Mouse (Mus musculus) spleen, adult 12 weeks (tissue): ENCODE data around the gene Sema4c.

Experiments
- DNase-seq: peaks from one replicate; pipeline ENCODE4 v3.0.0; 2022; ENCODE audit warnings: low spot score

Gene Sema4c

DNA sequence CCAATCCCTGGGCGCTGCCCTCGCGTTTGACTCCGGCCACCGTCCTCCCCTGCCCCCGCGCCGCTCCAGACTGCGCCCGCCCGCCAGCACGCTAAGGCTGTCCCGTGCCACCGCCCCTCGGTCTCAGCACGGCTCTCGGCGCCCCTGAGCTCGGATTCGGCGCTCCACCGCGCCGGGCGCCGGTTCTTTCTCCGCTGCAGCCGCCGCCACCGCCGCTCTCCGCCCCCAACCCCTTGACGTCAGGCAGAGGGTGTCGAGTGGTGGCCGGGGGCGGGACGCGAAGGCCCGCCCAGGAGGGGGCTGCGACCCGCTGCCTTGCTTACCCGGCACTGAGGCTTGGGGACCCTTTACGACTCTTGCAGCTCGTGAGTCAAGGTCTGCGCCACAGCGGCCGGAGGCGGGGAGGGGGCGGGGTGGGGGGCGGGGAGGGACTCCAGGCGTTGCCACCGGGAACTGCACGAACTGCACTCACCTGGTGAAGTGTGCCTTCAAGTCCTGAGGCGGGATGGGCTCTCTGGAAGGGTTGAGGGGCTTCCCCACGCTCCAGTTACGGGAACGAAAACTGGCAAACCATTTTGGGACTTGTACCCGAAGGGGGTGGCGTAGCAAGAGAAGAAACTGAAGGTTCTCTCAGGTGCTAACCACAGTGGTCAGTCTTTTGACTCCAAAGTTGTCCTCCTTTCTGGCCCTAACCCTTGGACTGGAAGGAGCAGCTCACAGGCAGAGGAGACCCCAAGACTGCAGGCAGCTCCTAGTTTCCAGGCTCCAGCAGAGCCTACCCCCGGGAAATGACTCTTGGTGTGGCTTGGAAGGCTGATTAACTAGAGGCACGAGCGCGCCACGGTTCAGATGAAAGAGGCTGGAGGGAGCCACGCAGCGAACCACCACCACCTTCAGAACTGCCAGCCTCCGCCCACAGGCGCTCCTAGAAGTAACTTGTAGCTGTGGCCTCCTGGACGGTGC lies at the start of gene Sema4c:
TSS of gene Sema4c (minus strand) at position 319 of the 963 bp plus-strand sequence.
- DNase-seq: no peak

DNA sequence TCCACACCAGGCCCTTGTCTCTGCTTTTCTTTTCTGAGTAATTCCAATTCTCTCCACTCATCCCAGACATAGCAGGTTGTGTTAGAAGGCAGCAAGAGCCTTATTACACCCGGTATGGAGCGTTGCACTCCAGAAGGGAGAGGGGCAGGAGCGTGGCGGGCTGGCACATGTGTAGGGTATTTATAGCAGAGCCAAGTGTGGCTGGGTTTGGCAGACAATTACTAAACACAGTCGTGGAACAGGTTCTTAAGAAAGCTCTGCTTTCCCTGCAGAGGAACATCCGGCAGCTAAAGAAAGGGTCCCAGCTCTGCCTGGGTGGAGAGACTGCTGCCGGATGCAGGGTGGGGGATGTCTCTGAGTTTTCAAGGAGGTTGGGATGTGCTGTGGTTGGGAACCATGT lies 48.8 kb upstream of the Sema4c start:
- DNase-seq: no peak

DNA sequence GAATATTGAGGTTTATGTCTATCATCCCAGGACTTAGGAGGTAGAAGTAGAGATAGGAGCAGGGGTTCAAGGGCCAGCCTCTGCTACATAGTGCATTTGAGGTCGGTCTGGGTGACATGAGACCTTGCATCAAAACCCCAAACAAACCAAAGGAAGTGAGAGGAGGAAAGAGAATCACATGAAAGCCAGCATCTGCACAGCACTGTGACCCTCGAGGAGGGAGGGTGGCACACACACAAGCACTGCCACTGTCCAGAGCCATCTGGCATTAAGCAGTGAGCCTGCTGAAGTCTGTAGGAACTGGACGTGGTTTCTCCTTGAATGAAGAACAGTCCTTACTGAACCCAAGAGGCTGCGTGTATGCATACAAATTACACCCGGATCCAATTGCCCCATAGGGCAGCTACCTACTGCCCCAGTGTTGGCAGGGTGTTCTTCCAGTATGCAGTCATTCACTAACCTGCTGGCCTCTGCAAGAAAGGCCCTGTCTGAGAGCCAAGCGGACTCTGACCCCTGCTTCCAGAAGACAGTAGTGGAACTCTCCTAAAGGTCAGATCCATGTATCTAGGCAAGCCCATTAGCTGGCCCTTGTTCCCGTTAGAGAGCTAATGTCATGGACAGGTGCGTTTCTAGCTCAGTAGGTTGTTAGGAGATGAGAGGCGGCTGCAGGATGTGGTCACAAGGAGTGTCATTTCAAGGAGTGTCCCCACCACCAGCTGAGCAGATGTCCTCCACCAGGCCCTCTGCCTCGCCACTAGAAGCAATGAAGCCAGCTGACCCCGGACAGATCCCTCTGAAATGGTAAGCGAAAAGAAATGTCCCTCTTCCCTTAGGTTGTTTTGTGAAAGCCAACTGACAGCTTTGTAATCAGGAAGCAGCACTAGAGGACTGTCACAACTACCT lies 46.4 kb upstream of the Sema4c start:
- no peak for DNase-seq

DNA sequence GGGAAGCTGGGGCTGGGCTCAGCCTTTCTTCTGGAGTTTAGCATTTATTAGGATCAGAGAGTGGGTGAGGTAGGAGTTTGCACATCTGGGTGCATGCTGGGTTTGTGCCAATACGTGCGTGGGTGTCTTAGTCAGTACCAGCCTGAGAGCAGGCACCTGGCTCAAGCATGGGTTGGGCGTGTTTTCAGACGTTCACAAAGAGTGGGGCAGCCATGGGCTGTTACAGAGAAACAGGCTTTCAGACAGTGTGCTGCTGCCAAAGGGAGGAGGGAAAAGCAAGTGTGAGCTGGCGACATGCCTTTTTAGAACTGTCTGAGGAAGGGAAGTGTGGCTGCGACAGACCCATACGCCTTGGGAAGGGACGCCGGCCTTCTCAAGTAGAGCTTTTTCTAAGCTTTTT lies 45.2 kb upstream of the Sema4c start:
- DNase-seq: no peak

DNA sequence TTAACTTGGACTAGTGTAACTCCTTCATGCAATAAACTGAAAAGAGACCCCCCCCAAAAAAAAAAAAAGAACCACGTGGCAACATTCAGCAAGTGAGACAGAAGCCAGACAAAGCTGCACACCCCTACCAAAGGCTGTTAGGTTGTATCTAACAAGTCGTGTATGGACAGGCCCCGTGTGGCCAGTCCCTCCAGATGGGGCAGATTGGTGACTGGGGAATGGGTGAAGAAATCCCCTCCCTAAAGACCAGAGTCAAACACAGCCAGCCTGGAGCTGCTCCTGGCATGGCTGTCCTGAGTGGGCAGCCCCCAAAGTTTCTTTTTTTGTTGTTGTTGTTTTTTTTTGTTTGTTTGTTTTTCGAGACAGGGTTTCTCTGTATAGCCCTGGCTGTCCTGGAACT lies 44.1 kb upstream of the Sema4c start:
- no peak for DNase-seq

DNA sequence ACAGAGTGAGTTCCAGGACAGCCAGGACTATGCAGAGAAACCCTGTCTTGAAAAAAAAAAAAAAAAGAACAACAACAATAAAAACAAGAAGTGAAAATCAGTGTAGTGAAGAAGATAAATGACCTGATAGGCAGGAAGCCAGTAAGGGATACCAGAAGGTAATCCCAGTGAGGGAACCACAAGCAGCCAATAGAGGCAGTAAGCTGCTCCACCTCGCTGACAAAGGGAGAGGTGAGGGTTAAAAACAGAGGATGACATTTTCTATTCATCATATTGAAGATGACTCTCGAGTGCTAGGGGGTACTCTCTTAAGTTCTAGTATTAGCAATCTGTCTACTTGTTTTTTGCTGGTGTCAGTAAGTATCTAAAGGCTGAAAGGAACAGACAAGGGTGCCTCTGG lies 40.3 kb upstream of the Sema4c start:
- no peak for DNase-seq

DNA sequence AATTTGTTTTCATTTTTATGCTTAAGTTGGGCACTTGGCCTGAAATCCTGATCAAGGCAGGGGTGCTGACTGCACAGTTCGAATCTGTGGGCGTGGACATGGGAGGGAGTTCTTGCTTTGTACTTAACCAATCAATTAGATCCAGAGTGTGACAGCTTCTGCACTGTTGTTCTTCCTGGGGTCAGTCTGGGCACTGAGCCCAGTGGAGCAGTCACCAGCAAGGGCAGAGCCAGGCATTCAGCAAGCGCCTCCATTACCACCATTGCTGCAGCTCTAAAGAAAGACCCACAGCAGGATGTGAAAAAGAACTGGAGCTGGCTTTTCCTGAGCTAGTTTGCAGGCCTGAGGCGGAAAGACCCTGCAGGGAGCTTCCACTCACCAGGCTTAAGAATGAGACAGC lies 38.0 kb upstream of the Sema4c start:
- no peak for DNase-seq

DNA sequence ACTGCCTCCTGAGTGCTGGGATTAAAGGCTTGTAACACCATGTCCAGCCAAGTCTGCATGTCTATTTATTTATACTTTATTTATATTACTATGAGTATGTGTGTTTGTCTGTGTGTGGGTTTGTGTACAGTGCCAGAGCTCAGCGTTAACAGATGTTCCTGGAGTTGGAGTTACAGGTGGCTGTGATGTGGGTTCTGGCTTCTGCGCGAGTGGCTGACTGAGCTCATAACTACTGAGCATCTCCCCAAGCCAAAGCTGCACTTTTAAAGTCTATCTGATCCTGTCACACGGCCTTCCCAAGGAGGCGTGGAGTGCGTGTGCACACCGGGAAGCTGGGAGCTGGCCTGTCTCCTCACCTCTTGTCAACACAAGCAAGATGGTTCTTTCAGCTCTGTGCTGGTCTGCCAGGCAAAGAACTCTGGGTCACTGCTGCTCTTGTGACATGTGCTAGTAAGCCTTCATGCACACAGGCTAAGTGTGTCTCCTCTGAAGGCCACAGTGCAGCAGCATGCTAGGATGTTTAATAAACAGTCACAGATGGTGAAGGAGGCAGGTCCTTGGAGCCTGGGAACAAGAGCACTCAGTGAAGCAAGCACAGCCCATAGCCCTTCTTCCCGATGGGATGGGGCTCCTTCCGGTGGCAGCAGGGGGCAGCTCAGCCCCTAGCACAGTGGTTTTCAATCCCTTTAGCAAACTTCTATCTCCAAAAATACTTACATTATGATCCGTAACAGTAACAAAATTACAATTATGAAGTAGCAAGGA lies 37.2 kb upstream of the Sema4c start:
- no peak for DNase-seq

DNA sequence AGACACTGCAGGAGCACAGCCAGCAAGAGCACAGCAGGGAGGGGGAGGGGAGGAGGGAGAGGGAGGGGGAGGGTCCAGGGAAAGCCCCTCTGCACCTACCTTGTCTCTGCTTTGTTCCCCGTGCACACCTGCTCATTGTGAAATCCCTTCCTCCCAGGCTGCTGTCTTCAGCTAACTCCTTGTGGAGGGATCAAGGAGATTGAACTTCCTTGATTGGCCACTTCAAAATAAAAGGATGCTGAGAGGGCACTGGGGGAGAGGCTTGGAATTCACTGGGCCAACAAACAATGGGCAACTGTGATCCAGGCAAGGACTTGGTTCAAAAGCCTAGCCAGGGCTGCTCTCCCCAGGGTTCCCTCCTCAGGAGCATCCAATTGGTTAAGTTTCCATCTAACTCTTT lies 35.0 kb upstream of the Sema4c start:
- DNase-seq: no peak

DNA sequence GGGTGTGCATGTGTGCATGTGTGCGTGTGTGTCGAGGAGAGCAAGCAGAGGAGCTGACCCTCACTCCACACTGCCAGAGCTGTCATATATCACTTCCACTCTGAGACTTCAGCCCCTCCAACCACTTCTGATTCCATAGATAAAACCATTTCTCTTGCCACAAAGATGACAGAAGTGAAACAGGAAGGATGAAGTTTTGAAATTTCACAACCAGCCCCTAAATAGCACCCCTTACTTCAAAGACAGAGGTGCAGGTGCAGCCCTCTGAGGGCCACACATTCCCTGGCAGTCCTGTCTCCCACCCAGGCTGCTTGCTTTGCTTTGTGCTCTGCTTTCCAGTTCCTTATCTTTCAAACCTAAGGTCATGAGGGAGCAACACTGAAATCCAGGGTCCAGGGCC lies 33.3 kb upstream of the Sema4c start:
- DNase-seq: no peak

DNA sequence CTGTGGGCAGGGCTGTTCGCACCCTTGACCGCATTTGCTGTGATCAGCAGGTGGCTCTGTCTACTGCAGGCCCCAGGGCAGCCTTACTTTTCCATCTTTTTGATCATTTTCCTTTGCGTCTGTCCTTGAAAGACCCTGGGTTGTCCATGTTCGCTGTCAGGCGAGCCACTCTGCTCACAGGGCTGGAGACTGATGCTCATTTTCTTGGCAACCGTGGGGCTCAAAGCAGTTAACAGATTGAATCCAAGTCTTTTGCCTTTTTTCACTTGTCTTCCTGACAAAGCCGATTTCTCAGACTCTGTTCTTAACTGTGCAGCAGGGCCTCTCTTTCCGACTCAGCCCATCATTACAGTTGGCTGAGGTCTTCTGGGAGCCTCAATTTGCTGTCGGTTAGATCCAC lies 32.5 kb upstream of the Sema4c start:
- DNase-seq: no peak

DNA sequence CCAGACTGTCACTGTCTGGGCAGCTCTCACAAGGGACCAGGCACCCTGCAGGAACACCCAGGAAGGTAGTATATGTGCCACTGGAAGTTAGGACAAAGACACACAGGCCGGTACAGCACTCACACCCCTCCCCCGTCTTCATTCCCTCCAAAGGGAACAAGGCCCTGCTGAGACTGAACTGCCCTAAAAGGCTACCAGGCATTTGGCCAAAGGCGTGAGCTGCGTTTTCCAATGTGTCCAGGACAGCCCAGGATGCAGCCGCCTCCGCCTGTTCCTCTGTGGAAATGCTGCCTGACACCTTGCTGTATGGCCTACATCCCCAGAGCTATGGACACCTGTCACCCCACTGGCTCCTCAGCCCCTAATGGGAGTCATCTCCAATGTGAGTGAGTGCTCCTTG lies 31.3 kb upstream of the Sema4c start:
- no peak for DNase-seq

DNA sequence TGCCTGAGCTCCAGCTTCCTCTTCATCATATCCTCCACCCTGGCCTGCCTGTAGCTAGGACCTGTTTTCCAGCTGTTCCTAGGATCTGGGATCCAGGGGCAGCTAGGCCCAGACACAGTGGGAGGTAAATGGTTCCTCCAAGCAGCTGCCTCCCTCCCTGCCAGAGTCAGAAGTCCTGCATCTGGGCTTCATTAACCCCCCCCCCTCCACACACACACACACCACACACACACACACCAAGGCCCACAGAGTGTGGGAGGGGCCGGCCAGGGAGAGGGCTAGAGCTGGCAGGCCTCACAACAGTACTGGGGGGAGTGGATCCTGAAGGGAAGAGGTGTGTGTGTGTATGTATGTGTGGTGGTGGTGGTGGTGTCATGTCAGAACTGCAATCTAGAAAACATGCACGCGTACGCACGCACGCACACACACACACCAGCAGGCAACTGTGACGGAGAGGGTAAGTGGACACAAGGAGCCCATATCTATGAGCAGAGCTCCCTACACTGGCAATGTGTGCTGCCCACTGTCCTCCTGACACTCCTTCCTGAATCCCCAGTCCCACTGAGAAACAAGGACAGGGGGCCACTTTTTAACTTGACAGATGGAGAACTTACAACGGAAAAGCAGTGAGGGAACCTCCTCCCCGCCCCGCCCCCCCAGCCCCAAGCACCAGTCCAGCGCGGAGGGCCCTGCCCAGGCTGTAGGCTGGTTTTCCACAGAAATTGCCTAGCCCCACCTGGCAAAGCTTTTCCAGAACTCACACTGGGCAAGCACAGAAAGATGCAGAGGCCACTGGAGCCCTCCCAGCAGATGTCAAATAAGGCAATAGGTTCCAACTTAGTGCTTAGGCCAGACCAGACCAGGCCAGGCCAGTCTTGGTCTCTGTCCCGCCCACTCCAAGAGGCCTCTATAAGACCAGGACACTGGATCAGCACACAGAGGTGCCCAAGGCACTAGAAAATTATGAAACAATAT lies 30.6 kb upstream of the Sema4c start:
- DNase-seq: no peak

DNA sequence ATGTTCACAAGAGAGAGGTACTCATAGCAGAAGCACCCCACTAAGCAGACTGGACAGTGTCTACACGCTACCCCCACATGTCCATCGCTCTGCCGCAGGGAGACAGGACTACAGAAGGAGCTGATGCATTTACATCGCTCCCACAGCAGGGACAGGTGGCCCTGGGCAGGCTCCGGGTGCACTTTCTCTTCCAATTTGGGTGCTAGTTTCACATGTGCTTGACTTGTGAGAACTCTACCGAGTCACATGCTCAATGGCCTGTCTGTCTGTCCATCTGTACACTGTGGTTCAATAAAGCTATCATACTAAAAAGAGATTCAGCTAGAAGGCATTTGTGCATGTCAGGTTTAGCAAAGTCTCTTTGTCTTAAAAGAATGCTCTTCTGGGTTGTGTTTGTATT lies 29.7 kb upstream of the Sema4c start:
- no peak for DNase-seq

DNA sequence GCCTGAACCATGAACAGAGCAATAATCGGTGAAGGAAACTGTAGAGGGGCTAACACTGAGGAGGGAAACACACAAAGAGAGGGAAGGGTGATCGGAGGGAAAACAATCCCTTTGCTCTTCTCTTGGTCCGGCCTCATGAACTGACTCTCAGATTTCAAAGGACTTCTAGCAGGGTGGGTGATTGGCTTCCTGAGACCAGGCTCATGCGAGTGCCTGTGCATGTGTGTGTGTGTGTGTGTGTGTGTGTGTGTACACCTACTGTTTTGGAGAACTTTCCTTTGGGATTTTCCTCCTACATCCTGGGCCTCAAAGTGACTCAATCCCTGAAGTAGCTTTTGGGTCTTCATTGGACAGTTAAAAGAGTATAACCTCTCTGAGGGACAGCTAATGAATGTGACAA lies 28.1 kb upstream of the Sema4c start:
- DNase-seq: no peak

DNA sequence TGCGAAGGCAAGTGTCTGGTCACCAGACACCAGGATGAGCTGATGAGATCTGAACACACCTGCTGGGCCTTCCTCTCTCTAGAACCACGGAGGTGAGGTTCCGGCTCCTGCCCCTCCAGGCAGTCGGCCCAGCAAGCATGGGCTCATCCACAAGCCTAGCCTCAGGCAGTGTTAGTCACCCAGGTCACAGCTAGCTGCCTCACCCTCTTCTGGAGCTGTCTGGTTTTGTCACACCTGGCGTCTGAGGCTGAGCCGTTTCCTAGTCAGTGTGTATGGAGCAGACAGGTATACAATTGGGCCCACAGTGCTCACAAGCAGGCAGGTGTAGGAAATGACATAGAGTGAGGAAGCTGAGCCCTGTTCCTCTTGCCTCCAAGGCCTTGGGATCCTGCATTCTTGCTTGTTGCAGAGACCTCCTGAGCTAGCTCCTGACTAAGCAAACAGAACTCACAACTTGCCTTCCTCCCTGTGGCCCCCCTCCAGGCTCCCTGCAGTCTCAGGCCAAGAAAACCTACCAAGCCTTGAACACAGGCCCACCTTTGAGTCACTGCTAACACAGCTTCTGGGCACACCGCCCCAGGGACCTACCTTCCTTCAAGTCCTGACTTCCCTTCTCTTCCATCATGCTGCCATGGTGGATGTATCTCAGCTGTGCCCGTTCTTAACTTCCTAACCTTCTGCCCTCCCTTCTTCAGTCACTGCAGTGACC lies 25.4 kb upstream of the Sema4c start:
- DNase-seq: no peak

DNA sequence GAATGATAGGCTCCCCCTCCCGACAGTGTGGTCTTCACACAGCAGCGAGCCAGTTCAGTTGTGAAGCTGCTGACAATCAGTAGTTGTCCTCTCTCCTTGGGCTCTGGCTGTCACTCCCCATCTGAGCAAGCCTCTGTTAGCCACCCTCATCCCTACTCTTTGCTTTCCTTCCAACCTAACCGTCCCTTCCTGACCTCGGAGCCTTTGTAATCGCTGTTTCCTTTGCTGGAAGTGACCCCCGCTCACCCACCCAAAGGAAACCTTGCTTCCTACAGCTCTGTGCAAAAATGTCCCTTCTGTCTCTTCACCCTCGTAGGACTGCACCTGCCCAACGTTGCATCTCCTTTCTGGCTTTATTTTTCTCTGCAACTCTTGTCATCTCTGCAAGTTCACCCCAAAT lies 24.1 kb upstream of the Sema4c start:
- DNase-seq: no peak

DNA sequence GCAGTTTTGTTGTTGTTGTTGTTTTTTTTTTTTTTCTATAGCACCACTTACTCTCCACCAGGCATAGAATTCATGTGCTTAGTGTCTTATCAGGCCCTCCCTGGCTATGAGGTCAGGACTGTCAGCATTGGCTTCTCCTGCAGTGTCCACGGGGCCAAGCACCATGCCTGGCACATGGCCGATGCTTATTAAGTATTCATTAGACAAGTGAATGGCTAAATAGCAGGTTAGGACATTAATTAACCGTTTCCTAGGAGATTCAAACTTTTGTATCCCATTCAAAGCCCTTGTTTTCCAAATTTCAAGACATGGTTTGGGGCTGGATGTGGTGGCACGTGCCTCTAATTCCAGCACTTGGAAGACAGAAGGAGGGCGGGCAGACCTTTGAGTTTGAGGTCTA lies 23.1 kb upstream of the Sema4c start:
- no peak for DNase-seq

DNA sequence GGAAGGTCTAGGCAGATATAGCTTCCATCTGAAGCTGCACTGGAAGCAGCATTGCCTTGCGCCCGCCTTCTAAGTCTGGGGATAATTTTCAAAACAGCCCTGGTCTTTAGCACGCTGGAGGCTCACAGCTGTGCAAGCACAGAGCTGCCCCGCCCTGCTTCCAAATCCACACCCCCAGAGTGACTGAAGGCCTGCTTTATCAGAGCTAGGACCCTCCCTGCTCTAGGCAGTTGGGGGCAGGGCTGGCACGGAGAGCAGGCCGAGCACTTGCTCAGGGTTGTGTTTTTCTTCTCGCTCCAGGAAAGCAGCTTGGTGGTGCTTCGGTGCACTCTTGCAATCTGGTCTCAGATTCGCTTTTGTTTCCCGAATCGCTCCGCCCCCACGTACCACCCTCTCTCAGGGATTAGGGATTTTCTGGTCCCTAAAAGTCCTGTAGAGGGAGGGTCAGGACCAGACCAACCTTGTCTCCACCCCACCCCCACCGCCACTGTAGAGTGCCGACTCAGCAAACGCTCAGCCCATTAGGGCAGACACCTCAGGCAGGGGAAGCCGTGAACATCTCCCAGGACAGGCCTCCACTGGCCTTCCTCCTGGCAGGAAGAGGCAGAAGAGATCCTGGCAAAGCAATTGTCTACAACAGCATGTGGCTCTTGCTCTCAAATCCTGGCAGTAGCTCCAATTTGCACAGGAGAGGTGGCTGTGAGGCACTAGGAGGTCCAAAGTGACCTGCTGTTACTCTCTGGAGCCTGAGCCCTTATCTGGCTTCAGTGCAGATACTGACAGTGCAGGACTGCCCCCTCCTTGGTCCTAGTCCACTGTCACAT lies 22.4 kb upstream of the Sema4c start:
- no peak for DNase-seq

DNA sequence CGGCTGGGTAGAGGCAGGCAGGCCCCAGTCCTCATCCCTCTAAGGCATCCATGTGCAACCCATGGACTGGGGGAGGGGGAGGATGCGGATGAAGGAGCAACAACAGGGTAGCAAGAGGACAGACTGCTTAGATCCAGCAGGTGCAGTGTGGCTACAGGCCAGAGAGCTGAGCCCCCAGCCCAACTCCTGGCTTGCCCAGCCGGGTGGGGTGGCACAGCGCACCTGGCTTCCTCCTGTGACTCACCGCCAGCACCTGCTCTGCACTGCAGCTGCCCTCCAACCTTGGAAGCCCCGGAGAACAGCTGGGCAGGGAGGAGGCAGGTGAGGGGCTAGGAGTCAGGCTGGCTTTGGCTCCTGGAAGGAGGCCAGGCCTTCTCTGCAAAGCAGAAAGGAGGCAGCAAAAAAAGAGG lies 21.8 kb upstream of the Sema4c start:
- no peak for DNase-seq
